Mouse (Mus musculus) hindbrain, embryonic 11.5 days (tissue): ENCODE results near the gene Cln3. TPM values are rescaled to one million over a fixed set of nuclear protein-coding genes. Genes with fewer than 3 reads are reported as not detected.

Experiments used
- ATAC-seq: fragments of 200-750 bp; cut with Nextera tagmentation; 2 replicates; pipeline ENCODE4 v1.8.0; 2017; ENCODE audit warnings: mild to moderate bottlenecking, moderate TSS enrichment, moderate library complexity; ENCODE audit not compliant: low FRiP score
- DNase-seq: peaks from one replicate; pipeline ENCODE4 v3.0.0-alpha.2; 2015; ENCODE audit warnings: low spot score
- H3K27ac ChIP-seq: fragments of 300-500 bp; sonication (generic); 2 replicates; pipeline ENCODE4 v1.5.1; 2014; ENCODE audit warnings: mild to moderate bottlenecking, low read depth, low read length
- H3K27me3 ChIP-seq: fragments of 300-500 bp; sonication (generic); 2 replicates; pipeline ENCODE4 v1.6.1; 2014; ENCODE audit warnings: mild to moderate bottlenecking, low read length, moderate library complexity, mixed read lengths; ENCODE audit not compliant: control insufficient read depth, insufficient read depth
- H3K36me3 ChIP-seq: fragments of 300-500 bp; sonication (generic); 2 replicates; pipeline ENCODE4 v1.6.1; 2014; ENCODE audit warnings: mild to moderate bottlenecking, low read length, moderate library complexity, mixed read lengths; ENCODE audit not compliant: control insufficient read depth, insufficient read depth
- H3K4me1 ChIP-seq: fragments of 300-500 bp; sonication (generic); replicated peaks from 2 replicates; pipeline ENCODE4 v1.6.1; 2014; ENCODE audit warnings: low read length, mixed read lengths; ENCODE audit not compliant: control insufficient read depth, insufficient read depth
- H3K4me2 ChIP-seq: fragments of 300-500 bp; sonication (generic); replicated peaks from 2 replicates; pipeline ENCODE4 v1.6.1; 2014; ENCODE audit warnings: mild to moderate bottlenecking, low read depth, low read length
- H3K4me3 ChIP-seq: fragments of 300-500 bp; sonication (generic); 2 replicates; pipeline ENCODE4 v1.5.1; 2014; ENCODE audit warnings: low read depth, low read length
- H3K9ac ChIP-seq: fragments of 300-500 bp; sonication (generic); 2 replicates; pipeline ENCODE4 v1.6.1; 2014; ENCODE audit warnings: low read depth, low read length
- H3K9me3 ChIP-seq: fragments of 300-500 bp; sonication (generic); 2 replicates; pipeline ENCODE4 v1.6.1; 2016; ENCODE audit warnings: low read length; ENCODE audit not compliant: control insufficient read depth
- WGBS: fragments of 180-500 bp; shearing (Covaris S2); extraction: QIAGEN DNeasy Blood & Tissue Kit; methylation state at CpG from one replicate; pipeline ENCODE4 v1.1.7; 2014; 5-methylcytosine and 5-hydroxymethylcytosine counted together
- polyA plus RNA-seq: library from polyadenylated mRNA; unstranded; fragments of >200 nt; fragmentation: Nextera tagmentation; extraction: Ambion mirVana; gene quantifications from 2 replicates; pipeline ENCODE4 v1.2.1, GENCODE M21; 2014

Gene Cln3
- polyA plus RNA-seq, 1 experiment from 2014 or later = 26.7 TPM

DNA sequence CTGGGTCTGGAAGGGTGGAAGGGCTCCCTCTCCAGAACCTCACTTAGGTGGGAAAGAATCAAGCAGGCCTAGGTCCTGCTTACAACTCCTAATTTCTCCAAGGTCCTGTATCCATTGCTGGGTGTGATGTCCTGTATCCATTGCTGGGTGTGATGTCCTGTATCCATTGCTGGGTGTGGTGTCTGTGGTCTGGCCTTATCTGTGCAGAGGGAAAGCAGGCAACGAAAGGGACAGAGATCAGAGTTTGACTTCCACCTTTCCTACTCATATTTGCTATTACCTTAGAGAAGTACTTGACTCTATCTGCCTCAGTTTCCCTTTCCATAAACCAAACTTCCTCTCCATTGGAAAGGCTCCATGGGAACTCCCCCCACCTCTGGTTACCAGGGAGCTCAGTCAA is 37.8 kb upstream of the Cln3 start:
- Histone ChIP-seq H3K9ac (no peak overlapping the region), H3K27me3 (no peaks in the 10 kb centered on the region), H3K4me2 (no peak overlapping the region), H3K4me1 (no peaks in the 10 kb centered on the region), H3K36me3 (no peaks in the 10 kb centered on the region), H3K9me3 (no peaks in the 10 kb centered on the region), H3K27ac (no peak overlapping the region), H3K4me3 (no peak overlapping the region)
- ATAC-seq = no peak
- WGBS = 83% methylated on average over 1 of the region's 1 CpGs
- no peak for DNase-seq

DNA sequence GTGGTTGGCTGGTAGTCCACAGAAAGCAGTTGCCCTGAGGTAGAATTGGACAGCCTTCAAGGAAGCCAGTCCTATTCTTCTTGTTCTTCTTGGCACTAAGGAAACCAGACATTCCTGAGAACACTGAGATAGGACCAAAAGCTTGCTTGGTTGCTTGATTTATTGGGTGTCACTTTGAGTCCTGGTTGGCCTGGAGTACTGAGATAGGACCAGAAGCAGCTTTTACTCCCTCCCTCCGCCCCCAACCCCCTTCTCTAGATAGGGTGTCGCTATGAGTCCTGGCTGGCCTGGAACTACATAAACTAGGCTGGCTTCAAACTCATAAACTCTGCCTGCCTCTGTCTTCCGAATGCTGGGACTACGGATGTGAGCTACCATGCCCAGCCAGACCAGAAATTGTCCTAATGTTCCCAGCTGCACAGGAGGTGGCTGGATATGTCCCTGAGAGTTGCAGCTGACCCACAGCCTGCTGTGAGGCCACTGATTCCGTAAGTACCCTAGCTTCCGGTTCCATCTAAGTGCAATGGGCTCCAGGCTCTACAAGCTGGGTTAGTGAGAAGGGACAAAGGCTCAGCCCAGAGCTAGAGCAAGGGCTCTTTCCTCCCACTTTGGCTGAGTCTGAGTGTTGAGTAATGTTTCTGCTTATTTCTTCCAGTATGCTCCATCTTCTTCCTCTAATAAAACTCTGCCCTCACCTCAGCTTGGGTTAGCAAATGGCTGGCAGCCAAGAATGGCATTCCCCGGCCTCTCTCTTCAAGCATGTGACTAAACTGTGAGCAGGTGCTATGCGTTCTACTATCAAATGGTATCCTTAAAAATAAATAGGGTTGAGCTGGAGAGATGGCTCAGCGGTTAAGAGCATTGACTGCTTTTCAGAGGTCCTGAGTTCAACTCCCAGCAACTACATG is 36.1 kb upstream of the Cln3 start:
- DNase-seq = no peak
- 88% methylated on average over 9 of the region's 9 CpGs for WGBS
- H3K9ac ChIP-seq = no peak overlapping the region
- H3K27me3 ChIP-seq = no peaks in the 10 kb centered on the region
- no peak overlapping the region for H3K27ac ChIP-seq
- no peaks in the 10 kb centered on the region for H3K36me3 ChIP-seq
- no peak for ATAC-seq
- no peak overlapping the region for H3K4me3 ChIP-seq
- no peaks in the 10 kb centered on the region for H3K4me1 ChIP-seq
- H3K4me2 ChIP-seq = no peak overlapping the region
- H3K9me3 ChIP-seq = no peaks in the 10 kb centered on the region

DNA sequence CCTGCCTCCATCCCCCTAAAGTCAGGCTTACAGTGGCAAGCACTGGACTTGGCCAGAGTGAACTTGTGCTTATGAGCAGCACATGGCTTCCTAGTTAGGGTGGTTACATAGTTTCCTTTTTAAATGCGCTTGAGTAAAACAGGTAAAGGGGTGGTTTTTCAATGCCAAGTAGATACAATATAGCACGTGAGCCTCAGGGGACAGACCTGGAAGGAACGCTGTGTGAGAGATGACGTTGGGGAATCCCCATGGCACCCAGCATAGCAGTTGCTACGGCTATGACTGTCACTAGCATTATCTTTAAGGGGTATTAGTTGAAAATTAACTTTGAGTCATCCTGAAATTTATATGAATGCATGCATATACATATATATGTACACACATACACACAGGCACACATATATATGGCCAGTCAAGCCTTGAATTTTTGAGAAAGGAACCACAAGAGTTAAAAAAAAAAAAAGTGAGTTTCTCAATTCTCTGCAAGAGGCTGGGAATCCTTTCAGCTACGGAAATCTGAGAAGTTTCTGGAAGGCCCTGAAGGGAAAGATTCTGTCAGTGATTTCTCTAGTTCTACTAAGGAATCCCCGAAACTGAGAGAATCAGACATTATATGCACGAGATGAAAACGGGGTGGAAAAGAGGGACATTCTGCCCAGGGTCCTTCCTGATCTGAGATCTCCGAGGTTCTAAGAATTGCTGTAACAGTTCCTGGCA is 34.1 kb upstream of the Cln3 start:
- no peak overlapping the region for H3K4me2 ChIP-seq
- no peak overlapping the region for H3K27ac ChIP-seq
- WGBS = 83% methylated on average over 10 of the region's 10 CpGs
- ATAC-seq (no peak), DNase-seq (no peak)
- no peak overlapping the region for H3K4me3 ChIP-seq
- H3K27me3 ChIP-seq = no peaks in the 10 kb centered on the region
- no peak overlapping the region for H3K9ac ChIP-seq
- no peaks in the 10 kb centered on the region for H3K4me1 ChIP-seq
- no peaks in the 10 kb centered on the region for H3K9me3 ChIP-seq
- no peaks in the 10 kb centered on the region for H3K36me3 ChIP-seq

DNA sequence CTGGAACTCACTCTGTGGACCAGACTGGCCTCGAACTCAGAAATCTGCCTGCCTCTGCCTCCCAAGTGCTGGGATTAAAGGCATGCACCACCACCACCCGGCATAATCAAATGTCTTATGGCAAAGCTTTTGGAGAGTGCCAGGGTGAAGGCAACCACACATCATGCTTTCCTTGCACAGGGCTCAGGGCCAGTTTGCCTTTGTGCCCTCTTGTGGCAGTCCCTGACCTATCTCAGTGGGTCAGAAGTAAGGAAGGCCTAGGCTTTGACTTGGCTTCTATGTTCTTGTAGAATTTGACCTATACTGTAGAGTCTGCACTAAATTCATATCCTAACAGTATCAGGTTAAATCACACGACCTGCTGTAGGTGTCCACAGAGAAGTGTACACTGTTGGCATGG is 31.1 kb upstream of the Cln3 start:
- Histone ChIP-seq H3K4me1 (no peaks in the 10 kb centered on the region), H3K27me3 (no peaks in the 10 kb centered on the region), H3K27ac (no peak overlapping the region), H3K36me3 (no peaks in the 10 kb centered on the region), H3K4me3 (no peak overlapping the region), H3K9ac (no peak overlapping the region), H3K9me3 (no peaks in the 10 kb centered on the region), H3K4me2 (no peak overlapping the region)
- DNase-seq = no peak
- WGBS = 67% methylated on average over 3 of the region's 3 CpGs
- no peak for ATAC-seq

DNA sequence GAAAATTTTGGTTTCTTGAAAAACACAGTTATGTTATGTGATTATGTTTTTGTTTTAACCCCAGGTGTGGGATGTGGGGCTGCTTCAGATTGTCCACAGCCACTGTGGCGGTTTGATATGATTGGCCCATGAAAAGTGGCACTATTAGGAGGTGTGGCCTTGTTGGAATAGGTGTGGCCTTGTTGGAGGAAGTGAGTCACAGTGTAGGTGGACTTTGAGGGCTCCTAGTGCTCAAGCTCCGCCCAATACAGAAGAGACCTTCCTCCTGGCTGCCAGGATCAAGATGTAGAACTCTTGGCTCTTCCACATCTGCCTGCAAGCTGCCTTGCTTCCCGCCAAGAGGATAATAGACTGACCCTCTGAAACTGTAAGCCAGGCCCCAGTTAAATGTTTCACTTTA is 27.1 kb upstream of the Cln3 start:
- H3K4me1 ChIP-seq = no peaks in the 10 kb centered on the region
- H3K9ac ChIP-seq = no peak overlapping the region
- H3K27me3 ChIP-seq = no peaks in the 10 kb centered on the region
- H3K36me3 ChIP-seq = no peaks in the 10 kb centered on the region
- H3K4me2 ChIP-seq = no peak overlapping the region
- WGBS = 79% methylated on average over 3 of the region's 3 CpGs
- no peak overlapping the region for H3K4me3 ChIP-seq
- ATAC-seq (no peak), DNase-seq (no peak)
- no peaks in the 10 kb centered on the region for H3K9me3 ChIP-seq
- H3K27ac ChIP-seq = no peak overlapping the region

DNA sequence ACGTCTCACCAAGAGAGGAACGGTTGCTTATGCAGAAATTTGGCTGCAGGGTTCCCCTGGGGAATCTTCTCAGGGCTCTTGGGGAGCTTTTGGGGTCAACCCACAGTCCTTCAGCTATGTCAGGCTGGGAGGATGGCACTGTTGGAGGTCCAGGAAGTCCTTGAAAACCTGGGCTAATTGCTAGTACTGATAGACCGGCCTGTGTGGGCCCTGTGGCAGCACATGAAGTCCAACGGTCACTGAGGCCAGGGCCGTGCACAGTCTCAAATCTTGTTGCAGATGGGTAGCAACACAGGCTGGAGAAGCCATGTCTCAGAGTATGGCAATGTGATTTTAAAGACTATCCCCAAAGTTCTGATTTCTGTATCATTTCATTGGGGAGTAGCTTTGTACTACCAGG is 22.2 kb upstream of the Cln3 start:
- Histone ChIP-seq H3K27ac (no peak overlapping the region), H3K36me3 (no peaks in the 10 kb centered on the region), H3K4me1 (no peaks in the 10 kb centered on the region), H3K4me2 (no peak overlapping the region), H3K9me3 (no peaks in the 10 kb centered on the region), H3K4me3 (no peak overlapping the region), H3K27me3 (no peaks in the 10 kb centered on the region), H3K9ac (no peak overlapping the region)
- WGBS = 82% methylated on average over 5 of the region's 5 CpGs
- ATAC-seq = no peak
- DNase-seq = no peak

DNA sequence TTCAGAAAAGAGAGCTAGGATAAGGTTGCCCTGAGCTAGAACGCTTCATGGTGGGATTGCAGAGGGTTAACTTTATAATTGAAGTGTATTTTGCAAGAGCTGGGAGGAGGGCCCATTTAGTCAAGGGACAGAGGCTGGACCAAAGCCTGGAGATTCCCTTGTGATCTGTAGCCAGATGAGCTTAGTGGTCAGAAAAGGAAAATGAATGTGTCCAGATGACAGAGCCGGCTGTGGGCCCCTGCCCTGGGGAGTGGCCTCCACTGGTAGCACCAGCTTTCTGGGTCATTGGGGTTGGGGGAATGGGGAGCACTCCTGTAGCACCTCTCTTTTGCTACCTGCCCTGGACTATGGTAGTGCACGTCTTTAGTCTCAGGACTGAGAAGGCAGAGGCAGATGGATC is 21.4 kb upstream of the Cln3 start:
- Histone ChIP-seq H3K27ac (no peak overlapping the region), H3K4me2 (no peak overlapping the region), H3K4me1 (no peaks in the 10 kb centered on the region), H3K9me3 (no peaks in the 10 kb centered on the region), H3K9ac (no peak overlapping the region), H3K36me3 (no peaks in the 10 kb centered on the region), H3K27me3 (no peaks in the 10 kb centered on the region), H3K4me3 (no peak overlapping the region)
- ATAC-seq (no peak), DNase-seq (no peak)
- WGBS = 79% methylated on average over 3 of the region's 3 CpGs

DNA sequence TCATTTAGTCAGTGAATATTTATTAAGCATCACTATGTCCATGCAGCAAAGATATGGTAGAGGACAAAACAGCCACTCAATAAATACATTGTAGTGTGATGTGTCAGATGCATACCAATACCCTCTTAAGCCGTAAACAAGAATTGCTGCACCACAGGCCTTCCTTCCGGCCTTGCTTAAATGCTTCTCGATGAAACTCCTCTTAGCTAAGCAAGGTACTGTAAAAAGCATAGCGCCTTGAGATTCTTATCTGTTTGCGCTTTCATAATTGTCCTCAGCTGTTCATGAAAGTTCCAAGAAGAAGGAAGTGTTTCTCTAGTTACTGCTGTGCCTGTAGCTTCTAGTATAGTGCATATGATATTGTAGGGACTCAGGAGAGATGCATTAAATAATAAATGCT is 21.0 kb upstream of the Cln3 start:
- Histone ChIP-seq H3K4me3 (no peak overlapping the region), H3K9ac (no peak overlapping the region), H3K27ac (no peak overlapping the region), H3K4me2 (no peak overlapping the region), H3K27me3 (no peaks in the 10 kb centered on the region), H3K4me1 (no peaks in the 10 kb centered on the region), H3K36me3 (no peaks in the 10 kb centered on the region), H3K9me3 (no peaks in the 10 kb centered on the region)
- DNase-seq = no peak
- WGBS = 88% methylated on average over 5 of the region's 5 CpGs
- ATAC-seq = no peak

DNA sequence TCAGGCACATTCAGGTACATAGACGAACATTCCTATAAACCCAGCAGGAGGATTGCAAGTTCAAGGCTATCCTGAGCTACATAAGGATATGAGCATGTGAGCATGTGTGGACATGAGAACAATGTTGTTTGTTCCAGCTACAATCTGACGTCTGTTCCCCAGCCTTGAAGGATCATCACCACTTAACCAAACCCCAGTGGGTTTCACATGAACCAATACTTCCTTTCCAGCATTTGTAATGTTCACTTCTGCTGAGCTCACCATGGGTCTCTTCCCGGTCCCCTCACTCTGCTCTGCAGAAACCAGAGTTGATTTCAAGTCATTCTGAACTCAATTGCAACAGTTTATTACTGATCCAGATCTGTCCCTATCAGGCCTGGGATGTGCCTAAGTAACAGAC is 17.0 kb upstream of the Cln3 start:
- Histone ChIP-seq H3K27me3 (no peaks in the 10 kb centered on the region), H3K36me3 (no peaks in the 10 kb centered on the region), H3K4me3 (no peak overlapping the region), H3K4me1 (no peaks in the 10 kb centered on the region), H3K4me2 (no peak overlapping the region), H3K9me3 (no peaks in the 10 kb centered on the region), H3K27ac (no peak overlapping the region), H3K9ac (no peak overlapping the region)
- DNase-seq (no peak), ATAC-seq (no peak)
- 87% methylated on average over 3 of the region's 3 CpGs for WGBS
